13 mouse cellular contexts compared by ENCODE assay signal in genomic region chr8:125337444-125338077, GRCm38 (mm10).
DNase-seq lines count a peak whose midpoint lies in the region; ATAC-seq lines count a peak whose summit lies in the region.
"Had no signal": no experiment of that assay in that cellular context is flagged by ENCODE, and none has a peak within 500 bp of the region (broad histone marks: within the 10 kb centered on the region; RNA-seq: fewer than 3 reads in every experiment).

No protein-coding gene starts in this region.

- no peaks in the 10 kb centered on the region for H3K36me3 ChIP-seq in heart, embryonic 13.5 days
- H3K36me3 ChIP-seq in neural tube, embryonic 11.5 days (ENCODE audit: control insufficient read depth, insufficient read depth, low read length), result no peaks in the 10 kb centered on the region
- H3K36me3 ChIP-seq: embryonic facial prominence, embryonic 12.5 days; forebrain, embryonic 15.5 days; midbrain, embryonic 15.5 days had no signal

- peaks cover 8% of the 10 kb centered on the region; the same call in 1 of the 2 replicates for H3K27me3 ChIP-seq in heart, embryonic 13.5 days (replicated peaks)
- H3K27me3 ChIP-seq in neural tube, embryonic 11.5 days (ENCODE audit: control insufficient read depth, insufficient read depth, low read length), result 0 out of 2 replicates have a peak, but pooled peaks cover 11% of the 10 kb centered on the region
- H3K27me3 ChIP-seq: embryonic facial prominence, embryonic 12.5 days; forebrain, embryonic 15.5 days had no signal

- peaks cover 3% of the 10 kb centered on the region; the same call in 1 of the 2 replicates for H3K9me3 ChIP-seq in heart, embryonic 13.5 days
- H3K9me3 ChIP-seq in neural tube, embryonic 11.5 days (ENCODE audit: control insufficient read depth, low read length), result no peaks in the 10 kb centered on the region
- H3K9me3 ChIP-seq: embryonic facial prominence, embryonic 12.5 days; forebrain, embryonic 15.5 days; midbrain, embryonic 15.5 days had no signal

- WGBS in heart, embryonic 13.5 days, result 22% methylated on average over 18 of the region's 18 CpGs
- WGBS in neural tube, embryonic 11.5 days, result 29% methylated on average over 18 of the region's 18 CpGs

- H3K4me3 ChIP-seq in heart, embryonic 13.5 days, result no peak overlapping the region
- no peak overlapping the region for H3K4me3 ChIP-seq in neural tube, embryonic 11.5 days (ENCODE audit: low read depth, low read length)
- H3K4me3 ChIP-seq: embryonic facial prominence, embryonic 12.5 days; forebrain, embryonic 15.5 days; midbrain, embryonic 15.5 days had no signal

- peak overlapping the region; percentile 21; the same call in 1 of the 2 replicates for H3K9ac ChIP-seq in heart, embryonic 13.5 days
- H3K9ac ChIP-seq in neural tube, embryonic 11.5 days (ENCODE audit: low read length), result no peak overlapping the region
- H3K9ac ChIP-seq: embryonic facial prominence, embryonic 12.5 days; forebrain, embryonic 15.5 days; midbrain, embryonic 15.5 days had no signal

- no peak for ATAC-seq in heart, embryonic 13.5 days (ENCODE audit: extremely low read depth, insufficient number of reproducible peaks, low FRiP score, low TSS enrichment)
- ATAC-seq in neural tube, embryonic 11.5 days (ENCODE audit: insufficient read depth, low FRiP score, low TSS enrichment), result 0 out of 2 replicates have a peak, but pooled peaks have one; percentile 29
- ATAC-seq: forebrain, embryonic 15.5 days; midbrain, embryonic 15.5 days had no signal

- no peak for DNase-seq in heart, adult 18-20 months
- no peak for DNase-seq in neural tube, embryonic 11.5 days (ENCODE audit: low spot score)
- DNase-seq in neural tube, embryonic 10.5 days (ENCODE audit: extremely low spot score, low spot score), result no peak
- peak; percentile 16 for DNase-seq in lung, postnatal 25 days (ENCODE audit: low spot score)
- DNase-seq in thymus, postnatal 36 days, result peak; percentile 30 to 34
- DNase-seq in cerebellum, postnatal 36 days, result no peak
- no peak for DNase-seq in right cerebral cortex, postnatal 14 days
- DNase-seq: cerebellum, adult 11-12 months had no signal

- peaks cover 65% of the 10 kb centered on the region for H3K4me1 ChIP-seq in heart, embryonic 13.5 days
- peaks cover 15% of the 10 kb centered on the region for H3K4me1 ChIP-seq in neural tube, embryonic 11.5 days (ENCODE audit: control insufficient read depth, insufficient read depth, low read length)

- H3K4me2 ChIP-seq in heart, embryonic 13.5 days, result peak overlapping the region; percentile 14
- no peak overlapping the region for H3K4me2 ChIP-seq in neural tube, embryonic 11.5 days (ENCODE audit: low read depth)
- H3K4me2 ChIP-seq: embryonic facial prominence, embryonic 12.5 days; forebrain, embryonic 15.5 days; midbrain, embryonic 15.5 days had no signal

- H3K27ac ChIP-seq in heart, embryonic 13.5 days (replicated peaks), result 0 out of 2 replicates have a peak overlapping the region, but pooled peaks have one; percentile 33
- H3K27ac ChIP-seq in neural tube, embryonic 11.5 days (ENCODE audit: low read depth, low read length), result no peak overlapping the region
- H3K27ac ChIP-seq: embryonic facial prominence, embryonic 12.5 days; forebrain, embryonic 15.5 days; kidney, postnatal 0 days; midbrain, embryonic 15.5 days had no signal

Comparison
In these comparisons a context has a peak if more than half of its experiments do, and no peak if none do; other contexts are left out.
1. DNase-seq: peak in lung, postnatal 25 days (single experiment) and thymus, postnatal 36 days (2 of 2); none in heart, adult 18-20 months (0 of 2), neural tube, embryonic 11.5 days (single experiment), neural tube, embryonic 10.5 days (single experiment), cerebellum, postnatal 36 days (0 of 2) and right cerebral cortex, postnatal 14 days (single experiment).